Mouse (Mus musculus) heart, adult 2 months (tissue): ENCODE results near the gene Rab11fip4.

ENCODE experiments used
- CTCF ChIP-seq: fragments of 200-600 bp; IDR thresholded peaks from 2 replicates; pipeline ENCODE4 v1.8.1; 2022; ENCODE audit warnings: antibody characterized with exemption, mild to moderate bottlenecking, moderate library complexity
- POLR2A ChIP-seq: fragments of 200-500 bp; IDR thresholded peaks from 2 replicates; pipeline ENCODE4 v1.6.1; 2011; ENCODE audit warnings: mild to moderate bottlenecking, low read depth, low read length, control low read depth; ENCODE audit not compliant: insufficient read depth

DNA sequence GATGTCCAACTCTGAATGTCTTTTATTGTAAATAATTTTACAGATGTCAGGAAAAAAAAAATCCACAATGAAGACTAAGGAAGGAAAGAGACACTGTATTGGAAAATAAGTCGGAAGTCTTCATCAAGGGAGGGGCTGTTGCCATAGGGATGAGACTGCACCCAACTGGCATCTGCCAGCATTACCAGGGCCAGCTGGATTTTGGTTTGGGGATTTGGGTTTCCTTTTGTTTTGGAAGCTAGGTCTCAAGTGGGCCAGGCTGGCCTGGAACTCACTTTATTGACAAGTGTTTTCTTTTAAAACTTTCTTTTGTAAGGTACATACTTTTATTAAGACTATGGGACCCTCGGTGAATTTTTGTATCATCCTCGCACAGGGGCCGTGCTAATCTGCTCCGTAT, 47.7 kb downstream of the Rab11fip4 start:
- TF ChIP-seq POLR2A (no peak), CTCF (no peak)
